Mouse (Mus musculus) mouse trophoblast stem cell (cell line): Measurements from ENCODE around the gene Faap20.

ENCODE experiments used
- in situ Hi-C, 2 experiments: fragments of 300-500 bp; cut with MseI, MboI; formaldehyde crosslinking; loops; 2 replicates in 1 of 2; 3 replicates in 1 of 2; pipeline ENCODE4 v1.15.1; 2025

Gene Faap20

GRCm38 (mm10) chr4:155284521-155285379, 35.1 kb downstream of the Faap20 start:
- in situ Hi-C loops, result no loop called here

- in situ Hi-C loops, result no loop called here
Measured at GRCm38 (mm10) chr4:155286090-155286489, 36.5 kb downstream of the Faap20 start.

DNA sequence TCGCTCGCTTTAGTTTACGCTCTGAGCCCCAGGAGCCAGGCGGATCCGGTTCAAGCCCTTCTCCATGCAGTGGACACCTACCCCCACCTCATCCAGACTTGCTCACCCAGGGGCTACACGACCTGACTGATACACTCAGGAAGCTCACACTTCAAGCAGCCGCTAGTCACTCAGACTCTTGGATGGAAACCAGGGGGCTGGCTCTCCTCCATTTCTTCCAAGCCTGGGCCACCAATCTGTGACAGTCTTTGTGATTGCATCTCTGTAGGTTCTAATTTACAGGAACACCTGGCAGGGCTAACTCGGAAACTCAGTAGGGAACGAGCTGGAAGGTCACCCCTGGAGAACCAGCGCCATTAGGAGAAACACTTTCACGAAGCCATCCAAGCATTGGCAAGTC, 38.1 kb downstream of the Faap20 start:
- in situ Hi-C loops, result no loop called here

DNA sequence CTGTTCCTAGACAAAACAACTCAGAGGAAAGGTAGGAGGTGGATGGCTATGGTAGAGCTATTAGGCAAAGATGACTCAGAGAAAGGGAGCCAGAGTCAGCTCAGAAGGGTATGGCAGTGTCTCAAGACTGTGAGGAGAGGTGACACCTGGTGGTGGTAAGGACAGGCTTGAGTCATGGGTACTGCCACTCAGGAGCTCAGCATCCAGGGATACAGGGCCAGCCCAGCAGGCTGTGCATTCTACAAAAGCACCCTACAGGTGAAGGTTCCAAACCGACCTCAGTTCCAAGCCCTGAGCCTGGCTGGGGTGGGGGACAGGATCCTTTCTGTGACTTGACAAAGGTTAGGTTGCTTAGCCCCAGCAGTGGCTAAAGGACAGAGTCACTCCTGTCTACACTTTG, 39.0 kb downstream of the Faap20 start:
- in situ Hi-C loops, result no loop called here

GRCm38 (mm10) chr4:155290045-155290444, 40.4 kb downstream of the Faap20 start:
- in situ Hi-C loops, result no loop called here

GRCm38 (mm10) chr4:155292863-155293262, 43.3 kb downstream of the Faap20 start:
- in situ Hi-C loops, result no loop called here

DNA sequence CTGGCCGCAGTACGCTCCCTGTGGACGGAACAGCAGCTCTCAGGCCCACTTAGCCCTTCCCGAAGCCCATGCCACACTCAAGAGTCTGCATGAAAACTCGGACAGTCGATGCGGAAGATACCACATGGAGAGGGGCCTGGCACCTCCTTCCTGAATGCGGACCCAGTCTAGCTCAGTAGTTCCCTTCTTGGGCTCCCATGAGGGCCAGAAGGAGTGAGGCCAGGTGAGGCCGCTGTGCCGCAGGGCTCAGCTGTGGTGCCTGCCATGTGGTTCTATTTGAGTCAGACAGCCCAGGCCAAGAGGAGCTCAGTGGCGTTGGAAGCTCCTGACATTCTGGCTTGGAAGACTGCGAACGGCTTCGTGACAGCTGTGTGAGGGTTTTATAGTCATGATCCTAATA, 44.8 kb downstream of the Faap20 start:
- in situ Hi-C loops, result no loop called here

GRCm38 (mm10) chr4:155295026-155295590, 45.5 kb downstream of the Faap20 start:
- in situ Hi-C loops, result no loop called here

GRCm38 (mm10) chr4:155295996-155296395, 46.4 kb downstream of the Faap20 start:
- in situ Hi-C loops, result no loop called here

GRCm38 (mm10) chr4:155297057-155297456, 47.5 kb downstream of the Faap20 start:
- in situ Hi-C loops, result no loop called here

DNA sequence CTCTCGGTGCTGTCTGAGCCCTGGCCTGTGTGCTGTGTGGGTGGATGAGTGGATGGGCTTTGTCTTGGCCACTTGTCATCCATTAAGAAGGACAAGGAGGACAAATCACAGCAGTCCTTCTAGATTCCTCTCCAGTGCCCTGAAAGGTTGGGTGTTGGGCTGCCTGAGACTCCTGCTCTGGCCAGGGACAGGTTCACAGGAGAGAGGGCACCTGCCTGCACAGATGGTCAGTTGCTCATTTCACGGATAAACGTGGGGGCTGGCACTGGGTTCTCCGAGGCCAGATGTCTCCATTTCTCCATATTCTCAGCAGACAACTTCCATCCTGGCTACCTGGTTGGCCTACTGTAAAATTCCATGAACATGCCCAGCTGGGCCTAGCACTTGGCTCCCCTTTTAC, 49.2 kb downstream of the Faap20 start:
- in situ Hi-C loops, result no loop called here

GRCm38 (mm10) chr4:155300421-155301097, 51.0 kb downstream of the Faap20 start:
- in situ Hi-C loops, result no loop called here

- in situ Hi-C loops, result no loop called here
Measured at GRCm38 (mm10) chr4:155301098-155301447, 51.5 kb downstream of the Faap20 start.

DNA sequence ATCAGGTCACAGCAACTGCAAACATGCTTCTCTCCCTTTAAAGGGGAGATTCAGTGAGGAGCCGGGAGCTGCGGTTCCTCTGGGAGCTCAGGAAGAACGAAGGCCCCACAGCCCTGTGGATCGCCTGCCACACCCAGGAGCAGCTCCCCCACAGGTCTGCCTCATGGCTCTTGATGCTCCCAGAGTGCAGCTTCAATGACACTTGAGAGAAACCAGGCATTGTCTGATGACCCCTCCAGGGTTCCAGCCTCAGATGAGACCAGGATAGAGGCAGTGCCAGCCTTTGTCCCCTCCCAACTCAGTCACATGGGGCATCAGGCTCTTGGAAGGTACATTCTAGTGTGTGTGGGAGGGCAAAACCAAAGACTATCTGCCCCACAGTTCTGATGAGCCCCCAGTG, 52.4 kb downstream of the Faap20 start:
- in situ Hi-C loops, result no loop called here

- in situ Hi-C loops, result no loop called here
Measured at GRCm38 (mm10) chr4:155304508-155305096, 55.0 kb downstream of the Faap20 start.

DNA sequence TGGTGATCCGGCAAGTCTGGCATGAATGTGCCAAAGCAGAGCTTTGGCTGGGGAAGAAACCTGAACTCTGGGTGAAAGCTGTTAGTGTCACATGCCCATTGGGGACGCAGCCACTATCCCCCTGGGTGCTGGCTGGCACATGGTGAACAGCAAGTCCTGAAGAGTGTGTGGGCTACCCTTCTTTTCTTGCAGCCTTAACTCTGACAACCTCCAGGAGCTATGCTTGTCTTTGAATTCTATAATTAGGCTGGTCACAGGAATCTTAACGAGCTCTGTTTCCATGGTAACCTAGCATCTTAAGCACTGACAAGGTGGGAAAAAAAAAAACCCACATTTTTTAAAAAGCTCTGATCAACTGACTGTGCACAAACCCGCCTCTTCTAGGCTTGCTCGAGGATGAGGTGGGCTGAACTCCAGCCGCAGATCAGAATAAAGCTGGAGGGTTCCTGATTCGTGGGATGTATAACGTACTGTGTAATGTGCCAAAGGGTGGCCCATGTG, 56.0 kb downstream of the Faap20 start:
- in situ Hi-C loops, result no loop called here
